Mouse (Mus musculus) left cerebral cortex, adult 8-10 months (tissue): ENCODE measurements at regions not wholly inside any gene's neighbourhood (a gene's known extent, or its start where the extent isn't known, plus 50 kb on each side); places are given as distances from the start of the nearest gene placed in this dataset.
"Not testable (repeated sequence)": the region's sequence is repeated elsewhere in the genome, so short reads cannot be mapped to it uniquely, and the experiment has no call there.

Experiments
- DNase-seq, 2 experiments: peaks; one replicate each; pipeline ENCODE4 v3.0.0; 2022; ENCODE audit warnings: low spot score in 2 of 2

- not testable (repeated sequence) for DNase-seq
Observed at GRCm38 (mm10) chr6:114538185-114538584, 104.7 kb upstream of the Atg7 start.

- peak in 1 of 2 experiments; percentile 30 for DNase-seq
Observed at GRCm38 (mm10) chr6:114550096-114550669, 92.7 kb upstream of the Atg7 start.

DNA sequence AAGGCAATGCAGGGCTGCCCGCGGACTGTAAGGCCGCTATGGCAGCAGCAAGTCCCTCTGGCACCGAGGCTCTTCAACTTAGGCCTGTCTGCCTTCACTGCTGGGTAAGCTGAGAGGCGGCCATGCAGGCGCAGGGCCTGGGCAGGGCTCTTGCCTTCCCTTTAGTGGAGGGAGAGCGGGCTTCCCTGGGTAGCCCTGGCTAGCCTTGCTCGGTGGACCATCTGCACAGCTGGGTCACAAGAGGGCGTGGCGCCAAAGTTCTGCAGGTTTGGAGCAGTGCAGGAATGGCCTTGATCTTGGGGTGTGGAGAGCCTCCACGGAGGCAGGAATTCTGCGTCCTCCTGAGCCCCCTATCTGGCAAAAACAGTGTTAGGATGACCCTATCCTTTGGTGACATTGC, 89.8 kb upstream of the Atg7 start:
- DNase-seq, result peak; percentile 19 to 36

- not testable (repeated sequence) for DNase-seq
Observed at GRCm38 (mm10) chr6:114555186-114555585, 87.7 kb upstream of the Atg7 start.

- not testable (repeated sequence) for DNase-seq
Observed at GRCm38 (mm10) chr6:114577319-114577718, 65.6 kb upstream of the Atg7 start.
